Mouse (Mus musculus) c-Kit-positive CD71-positive TER-119-negative erythroid progenitor cells, embryonic 14.5 days (primary cell): ENCODE measurements around the gene Ppm1l.

Experiments used
- DNase-seq: peaks from one replicate; pipeline ENCODE4 v3.0.0-alpha.2; 2013; ENCODE audit warnings: low read depth

The Ppm1l gene

DNA sequence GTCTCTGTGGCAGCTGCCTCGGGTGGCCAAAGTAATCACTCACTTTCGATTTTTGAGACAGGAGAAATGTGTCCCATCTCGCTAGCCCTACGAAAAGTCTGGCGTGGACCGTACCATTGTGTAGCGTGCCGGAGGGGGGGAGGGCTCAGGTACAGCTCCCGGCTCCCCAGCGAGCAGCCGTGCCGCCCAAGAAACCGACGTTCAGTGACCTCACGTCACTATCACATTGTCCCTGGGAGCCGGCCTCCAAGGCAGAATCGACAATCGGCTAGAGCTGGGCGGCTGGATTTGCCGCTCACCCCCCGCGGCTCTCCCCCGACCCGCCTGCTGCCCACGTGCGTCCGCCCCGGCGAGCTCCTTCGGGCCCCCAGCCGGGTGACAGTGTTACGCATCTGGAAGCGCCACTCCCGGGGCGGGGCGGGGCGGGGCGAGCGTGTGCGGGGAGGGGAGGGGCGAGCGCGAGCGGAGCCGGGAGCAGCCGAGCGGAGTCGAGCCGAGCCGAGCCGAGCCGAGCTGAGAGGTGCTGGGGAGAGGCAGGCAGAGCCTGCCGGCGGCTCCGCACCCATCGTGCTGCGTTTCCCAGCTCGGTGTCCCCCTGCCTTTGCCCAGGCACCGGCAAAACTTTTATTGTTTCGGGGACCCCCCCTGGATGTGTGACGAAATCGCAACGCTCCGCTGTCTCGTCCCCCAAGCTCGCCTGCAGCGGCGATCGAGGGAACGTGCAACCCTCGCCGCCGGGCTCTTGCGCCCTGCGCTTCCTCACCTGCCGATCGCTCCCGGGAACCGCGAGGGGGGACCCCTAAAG is at the start of gene Ppm1l:
Gene Ppm1l, plus strand, starts transcription at position 471 of the 805 bp plus-strand sequence.
- DNase-seq = peak; percentile 90

DNA sequence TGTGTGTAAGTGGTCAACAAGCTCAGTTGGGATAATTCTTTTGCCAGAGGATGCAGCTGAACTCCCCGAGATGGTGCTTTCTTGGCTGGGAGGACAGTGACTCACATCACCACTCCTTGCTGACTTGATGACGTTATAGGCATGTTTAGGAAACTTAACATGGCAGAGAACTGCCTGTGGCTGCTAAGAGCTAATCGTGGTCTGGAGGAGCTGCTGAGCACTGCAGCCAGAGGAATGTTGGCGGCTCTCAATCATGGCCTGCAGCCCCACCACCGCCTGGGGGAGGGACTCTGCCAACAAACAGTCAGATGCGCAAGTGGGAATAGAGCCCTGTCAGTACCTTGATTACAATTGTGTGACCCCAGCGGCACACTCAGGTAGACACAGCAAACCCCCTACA is 44.8 kb upstream of the Ppm1l start:
- DNase-seq = no peak

DNA sequence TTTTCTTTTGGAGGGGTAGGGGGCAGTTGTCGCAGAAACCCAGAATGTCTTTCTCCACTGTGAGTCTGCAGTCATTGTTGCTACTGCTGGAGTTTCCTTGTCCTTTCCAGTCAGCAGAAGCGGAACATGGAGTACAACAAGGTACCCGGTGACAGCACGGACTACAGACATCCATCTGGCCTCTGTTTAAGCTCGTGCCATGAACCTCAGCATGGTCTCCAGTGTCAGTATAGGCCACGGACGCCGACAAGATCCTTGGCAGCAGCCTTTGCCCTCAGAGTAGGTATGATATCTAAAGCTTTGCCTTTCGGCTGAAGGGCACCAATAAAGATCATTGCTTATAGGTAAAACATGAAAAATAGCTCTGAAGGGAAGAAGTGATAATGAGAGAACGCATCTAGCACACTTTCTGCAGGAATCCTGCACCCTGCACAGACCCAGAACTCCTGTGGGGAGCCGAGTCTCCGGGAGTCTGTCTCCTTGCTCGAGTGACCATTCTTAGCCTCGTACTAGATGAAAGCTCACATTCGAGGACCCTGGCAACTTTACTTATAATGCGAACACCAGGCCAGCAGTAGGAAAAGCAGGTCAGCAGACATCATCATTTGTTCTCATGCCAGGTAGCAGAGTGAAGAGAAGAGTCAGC is 42.5 kb upstream of the Ppm1l start:
- no peak for DNase-seq

DNA sequence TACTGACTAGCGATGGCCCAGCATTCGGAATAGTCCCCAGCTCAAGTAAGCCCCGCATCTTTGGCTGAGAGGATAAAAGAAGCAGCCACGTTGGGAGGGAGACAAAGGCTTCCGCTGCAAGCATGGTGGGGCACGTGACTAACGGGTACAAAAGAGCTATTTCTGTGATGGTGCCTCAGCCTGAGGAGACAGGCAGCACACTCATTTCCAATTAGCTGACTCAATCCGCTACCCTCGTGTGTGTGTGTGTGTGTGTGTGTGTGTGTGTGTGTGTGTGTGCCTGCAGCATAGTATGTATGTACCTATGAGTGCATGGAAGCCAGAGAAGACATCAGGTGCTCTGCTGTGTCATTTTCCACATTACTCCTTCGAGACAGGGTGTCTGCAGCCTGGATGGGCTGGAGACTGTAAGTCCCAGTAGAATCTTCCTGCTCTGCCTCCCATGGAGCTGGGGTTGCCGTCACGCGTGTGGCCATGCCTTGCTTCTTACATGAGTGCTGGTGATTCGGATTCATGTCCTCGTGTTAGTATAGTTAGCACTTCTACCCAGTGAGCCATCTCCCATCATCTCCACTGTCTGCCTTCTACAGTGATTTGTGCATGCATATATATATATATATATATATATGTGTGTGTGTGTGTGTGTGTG is 41.9 kb upstream of the Ppm1l start:
- DNase-seq = no peak

DNA sequence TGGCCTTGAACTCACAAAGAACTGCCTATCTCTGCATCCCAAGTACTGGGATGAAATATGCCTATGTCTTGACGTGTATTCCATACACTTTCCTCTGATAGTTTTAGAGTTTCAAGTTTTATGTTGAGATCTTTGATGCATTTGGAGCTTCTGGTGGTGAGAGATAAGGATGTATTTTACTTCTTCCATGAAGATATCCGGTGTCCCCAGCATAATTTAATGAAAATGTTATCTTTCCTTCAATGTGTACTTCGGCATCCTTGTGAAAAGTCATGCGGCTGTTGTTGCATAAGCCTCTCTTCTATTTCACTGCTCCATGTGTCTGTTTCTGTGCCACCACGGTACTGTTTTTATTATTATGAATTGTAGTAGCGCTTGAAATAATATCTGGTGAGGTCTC is 38.0 kb upstream of the Ppm1l start:
- no peak for DNase-seq

DNA sequence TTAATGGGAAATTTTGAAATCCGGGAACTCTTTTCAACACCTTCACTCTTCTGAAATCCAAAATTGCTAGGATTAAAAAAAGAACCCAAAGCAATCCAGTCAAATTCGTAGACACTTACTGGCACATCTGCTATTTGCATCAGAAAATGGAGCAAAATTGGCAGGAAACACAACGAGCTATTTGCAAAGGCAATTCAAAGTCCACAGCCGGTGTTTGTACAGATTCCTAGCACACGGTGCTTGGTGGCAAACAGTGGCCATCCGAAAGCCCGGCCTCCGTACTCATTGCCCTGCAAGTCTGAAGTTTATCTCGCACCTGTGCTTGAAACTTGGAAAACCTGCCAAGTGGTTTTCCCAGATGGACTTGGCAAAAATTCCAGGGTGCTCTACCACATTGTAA is 34.3 kb upstream of the Ppm1l start:
- DNase-seq = no peak

DNA sequence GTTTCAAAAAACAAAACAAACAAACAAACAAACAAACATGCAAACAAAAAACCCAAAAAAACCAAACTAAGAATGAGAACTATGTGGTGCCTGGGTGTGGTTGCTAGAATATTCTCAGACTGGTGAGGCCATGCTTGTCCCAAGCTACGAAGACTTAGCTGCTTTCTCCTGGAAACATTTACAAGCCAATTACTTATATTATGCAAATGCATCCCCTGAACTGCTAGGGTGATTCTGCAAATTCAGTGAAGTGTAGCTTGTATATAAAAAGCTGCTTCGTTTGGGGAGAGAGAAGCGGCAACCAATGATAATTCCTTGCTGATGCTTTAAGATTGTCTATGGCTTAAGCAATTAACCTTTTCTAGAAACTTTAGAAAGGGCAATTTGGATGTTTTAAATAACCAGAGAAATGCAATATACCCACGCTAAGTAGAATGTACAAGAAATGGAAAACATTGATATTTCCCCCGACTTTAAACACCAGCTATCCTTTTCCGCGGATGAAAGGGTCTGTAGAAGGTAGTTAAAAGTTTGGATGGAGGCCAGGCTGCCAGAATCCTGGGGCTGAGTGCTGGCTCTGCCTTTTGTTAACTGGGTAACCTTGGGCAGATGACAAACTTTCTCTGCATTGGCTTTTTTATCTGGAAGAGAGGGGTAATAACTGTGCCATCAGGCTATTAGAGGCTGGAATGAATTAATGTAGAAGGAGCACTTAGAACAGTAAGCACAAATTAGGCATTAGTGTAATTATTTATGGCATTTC is 33.4 kb upstream of the Ppm1l start:
- no peak for DNase-seq

DNA sequence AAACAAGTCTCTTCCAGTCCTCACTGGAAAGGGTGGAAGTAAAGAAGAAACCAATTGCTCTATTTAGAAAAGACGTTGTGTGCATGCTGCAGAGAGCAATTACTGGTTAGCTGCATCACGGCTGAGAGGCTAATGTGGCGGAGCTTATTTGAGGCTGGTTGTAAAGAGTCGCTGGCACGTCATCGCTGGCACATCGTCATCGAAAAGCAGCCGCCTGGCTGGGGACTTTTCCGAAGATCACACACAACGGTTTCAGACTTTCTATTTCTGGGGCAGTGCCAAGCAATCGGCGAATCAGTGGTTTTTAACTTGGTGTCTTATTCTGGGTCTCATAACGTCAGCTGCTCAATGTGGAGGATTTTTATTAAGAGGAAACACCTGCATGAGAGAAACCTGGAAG is 26.8 kb upstream of the Ppm1l start:
- DNase-seq = no peak

DNA sequence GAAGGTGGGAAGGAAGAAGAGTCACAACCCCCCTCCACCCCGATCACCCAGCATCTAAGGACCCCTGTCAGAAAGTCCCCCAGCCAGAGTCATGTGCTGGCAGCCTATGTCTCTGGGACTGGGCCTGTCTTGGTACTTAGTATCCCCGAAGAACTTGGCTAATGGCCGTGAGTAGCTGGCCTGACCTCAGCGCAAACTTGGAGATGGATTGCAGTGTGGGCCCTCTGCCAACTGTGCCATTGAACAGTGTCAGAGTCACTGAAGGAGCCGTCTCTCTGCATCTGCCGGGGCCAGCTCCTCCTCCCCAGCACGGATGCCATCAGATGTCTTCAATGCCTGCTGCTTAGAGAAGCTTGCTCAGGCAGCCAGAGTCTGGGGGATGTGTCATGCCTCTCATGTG is 26.4 kb upstream of the Ppm1l start:
- DNase-seq = no peak

DNA sequence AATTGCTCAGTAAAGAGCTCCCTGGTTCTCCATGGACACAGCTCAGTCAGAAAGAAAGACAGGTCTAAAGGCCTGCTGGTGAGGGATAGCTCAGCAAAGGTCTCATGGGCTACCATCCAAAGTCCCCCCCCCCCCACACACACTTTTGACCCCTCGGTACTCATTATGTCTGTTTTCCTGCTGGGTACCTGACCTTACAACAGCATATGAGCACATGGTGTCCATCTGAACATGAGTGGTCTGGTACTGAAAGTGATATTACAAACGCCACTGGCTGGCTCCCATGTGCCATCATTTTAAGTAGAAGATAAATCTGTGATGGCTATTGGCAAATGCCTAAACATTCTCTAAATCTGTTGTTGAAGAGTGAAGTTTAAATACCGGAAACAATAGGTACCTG is 25.8 kb upstream of the Ppm1l start:
- DNase-seq = no peak

DNA sequence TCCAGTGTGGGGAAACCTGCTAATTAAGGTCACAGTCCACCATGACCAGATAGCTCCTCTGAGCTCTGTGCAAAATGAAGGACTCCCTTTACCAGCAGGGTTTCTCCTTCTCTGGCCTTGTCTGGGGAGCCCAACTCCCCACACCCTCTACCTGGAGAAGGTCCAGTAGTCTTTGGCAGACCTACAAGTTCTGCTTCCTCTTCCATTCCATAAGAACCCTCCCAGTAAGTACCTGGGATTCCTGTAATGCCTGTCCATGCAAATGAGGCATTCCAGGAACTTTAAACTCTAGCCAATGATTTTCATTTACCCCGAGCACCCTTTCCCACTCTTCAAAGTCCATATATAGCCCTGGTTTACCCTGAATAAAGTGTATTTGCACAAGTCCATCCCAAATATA is 24.0 kb upstream of the Ppm1l start:
- DNase-seq = no peak

DNA sequence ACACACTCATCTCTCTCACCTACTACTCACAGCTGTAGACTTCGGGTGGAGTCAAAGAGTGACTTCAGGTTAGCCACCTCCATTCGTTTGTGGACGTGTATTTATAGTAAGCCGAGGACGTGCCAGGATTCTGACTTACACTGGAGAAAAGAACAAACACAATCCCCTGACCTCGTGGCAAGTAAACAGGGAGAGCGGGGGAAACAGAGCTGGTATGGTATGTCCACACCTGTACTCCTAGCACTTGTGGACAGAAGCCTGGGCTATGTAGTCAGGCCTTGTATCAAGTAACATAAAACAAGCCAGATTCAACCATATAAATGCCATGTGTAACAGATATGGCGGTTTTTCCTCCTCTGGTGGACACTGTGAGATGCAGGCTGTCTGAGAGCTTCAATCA is 20.4 kb upstream of the Ppm1l start:
- no peak for DNase-seq

DNA sequence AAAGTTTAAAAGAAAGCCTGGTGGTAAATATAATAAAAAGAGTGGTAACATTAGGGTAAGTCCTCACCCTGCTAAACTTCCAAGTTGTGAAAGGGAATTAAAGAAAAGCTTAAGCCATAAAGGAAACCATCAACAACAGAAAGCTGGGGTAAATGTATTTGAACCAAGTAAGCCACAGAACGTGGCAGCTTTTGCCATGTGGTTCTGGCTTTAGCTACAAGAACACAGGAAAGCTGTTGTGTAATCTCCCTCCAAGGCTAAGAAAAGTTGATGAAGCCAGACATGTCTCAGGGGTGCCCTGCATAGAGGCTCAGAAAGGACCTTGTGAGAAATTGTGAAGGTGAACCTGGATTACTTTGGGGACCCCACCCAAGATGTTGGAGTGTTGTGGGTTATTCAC is 16.5 kb upstream of the Ppm1l start:
- DNase-seq = no peak

DNA sequence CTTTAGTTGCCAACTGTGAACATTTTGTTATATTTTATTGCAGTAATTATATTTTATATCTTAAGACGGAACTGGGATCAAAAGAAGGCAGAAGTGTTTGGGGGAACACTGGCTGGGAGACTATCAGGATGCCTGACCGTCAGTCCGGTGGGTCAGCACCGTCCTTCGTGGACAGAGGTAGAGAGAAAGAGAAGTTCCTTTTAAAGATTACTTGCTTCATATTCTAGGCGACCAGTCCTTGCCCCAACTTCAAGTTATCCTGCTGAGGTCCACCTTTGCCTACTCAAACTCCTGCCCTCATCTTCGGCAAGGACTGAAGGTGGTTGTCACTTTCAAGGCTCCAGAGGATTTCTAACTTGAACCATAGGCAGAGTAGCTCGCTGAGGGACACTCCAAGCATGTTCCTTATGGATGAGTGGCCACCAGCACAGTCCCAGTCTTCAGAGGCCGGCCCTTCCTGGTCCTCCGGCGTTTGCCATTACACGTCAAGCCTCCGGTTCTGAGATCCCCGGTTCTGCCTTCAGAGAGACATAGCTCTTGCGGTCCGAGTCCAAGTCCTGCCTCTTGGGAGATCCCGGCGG is 761 bp upstream of the Ppm1l start:
- no peak for DNase-seq

DNA sequence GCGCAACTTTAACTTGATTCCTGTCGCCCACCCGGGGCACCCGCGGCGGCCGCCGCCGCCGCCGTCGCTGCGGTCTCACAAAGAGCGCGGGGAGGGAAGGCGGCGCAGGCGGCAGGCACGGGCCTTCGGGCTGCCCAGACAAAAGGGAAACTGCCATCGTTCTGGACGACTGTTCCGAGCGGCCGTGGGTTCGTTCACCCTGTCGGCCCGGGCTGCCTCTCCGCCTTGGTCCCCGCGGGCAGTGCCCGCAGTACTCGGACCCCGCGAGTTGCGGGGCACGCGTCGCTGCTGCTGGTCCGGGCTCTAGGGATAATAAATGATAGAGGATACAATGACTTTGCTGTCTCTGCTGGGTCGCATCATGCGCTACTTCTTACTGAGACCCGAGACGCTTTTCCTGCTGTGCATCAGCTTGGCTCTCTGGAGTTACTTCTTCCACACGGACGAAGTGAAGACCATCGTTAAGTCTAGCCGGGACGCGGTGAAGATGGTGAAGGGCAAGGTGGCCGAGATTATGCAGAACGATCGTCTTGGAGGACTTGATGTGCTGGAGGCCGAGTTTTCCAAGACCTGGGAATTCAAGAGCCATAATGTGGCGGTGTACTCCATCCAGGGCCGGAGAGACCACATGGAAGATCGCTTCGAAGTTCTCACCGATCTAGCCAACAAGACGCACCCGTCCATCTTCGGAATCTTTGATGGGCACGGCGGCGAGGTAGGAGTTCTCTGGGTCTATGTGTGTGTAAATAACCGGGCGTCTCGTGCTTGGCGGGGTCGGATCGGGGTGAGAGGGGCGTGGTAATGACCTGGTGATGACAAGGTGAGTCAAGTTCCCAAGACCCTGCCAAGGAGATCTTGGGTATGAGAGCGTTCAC is 827 bp downstream of the Ppm1l start:
- peak; percentile 33 for DNase-seq

DNA sequence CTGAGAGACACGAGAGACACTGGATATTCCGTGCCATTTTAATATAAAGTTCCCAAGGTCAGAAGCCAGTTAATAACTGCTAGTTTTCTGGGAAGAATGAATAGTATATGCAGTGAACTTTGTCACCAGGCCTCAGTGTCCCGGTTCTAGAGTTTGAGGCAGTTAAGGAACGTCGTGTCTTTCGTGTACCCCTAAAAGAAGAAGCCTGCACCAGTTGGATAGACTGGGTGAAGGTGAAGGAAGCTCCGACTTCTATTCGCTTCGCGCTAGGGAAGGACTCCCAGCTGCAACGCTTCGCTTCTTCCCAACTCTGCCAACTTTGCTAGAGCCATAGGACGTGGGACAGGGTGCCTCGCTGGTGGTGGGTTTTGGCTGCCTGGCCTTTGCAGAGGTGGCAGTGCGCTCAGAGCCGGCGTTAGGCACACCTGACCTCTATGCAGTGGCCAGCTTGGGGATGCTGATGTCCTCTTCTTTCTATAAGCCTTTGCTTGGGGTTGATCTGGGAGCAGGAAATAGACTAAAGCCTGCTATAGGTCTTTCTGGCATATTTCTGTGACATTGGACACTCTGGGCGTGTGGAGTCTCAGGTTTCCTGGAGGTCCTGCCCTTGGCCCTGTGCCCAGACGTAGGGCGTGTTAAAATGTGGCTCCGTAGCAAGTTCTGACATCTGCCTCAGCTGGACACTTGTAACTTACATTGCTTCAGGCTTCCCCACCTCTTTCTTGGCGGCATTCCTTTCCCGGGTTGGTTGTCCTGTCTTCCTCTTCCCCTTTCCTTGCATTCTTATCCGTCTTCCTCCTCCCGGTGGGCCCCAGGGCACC is 1.7 kb downstream of the Ppm1l start:
- peak; percentile 66 for DNase-seq

DNA sequence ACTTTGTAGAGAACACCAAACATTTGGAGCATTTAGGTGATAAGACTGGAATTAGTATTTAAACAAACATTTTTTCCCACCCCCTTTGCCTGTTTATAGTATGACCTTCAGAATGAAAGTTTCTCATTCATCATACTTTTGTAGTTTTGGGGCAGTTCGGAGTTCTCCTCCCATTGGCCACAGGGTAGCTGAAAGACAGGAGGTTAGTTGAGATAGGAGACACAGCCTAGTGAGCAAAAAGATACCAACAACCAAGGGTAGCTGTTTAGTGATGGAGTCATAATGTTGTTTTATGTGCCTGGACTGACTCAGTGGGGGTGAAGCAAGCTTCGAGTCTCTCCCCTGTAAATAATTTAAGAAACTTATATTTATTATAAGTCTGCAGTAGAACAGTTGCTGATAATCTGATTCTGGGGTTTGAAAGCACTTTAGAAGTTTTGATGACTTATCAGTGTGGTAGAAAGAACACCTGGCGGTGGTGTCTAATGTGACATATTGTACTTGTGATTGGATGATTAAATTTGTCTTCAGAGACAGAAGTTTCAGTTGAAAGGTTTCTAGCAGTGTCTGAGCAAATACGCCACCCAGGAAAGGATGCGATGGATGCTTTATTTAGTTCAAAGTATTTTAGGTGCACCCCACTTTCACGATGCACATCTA is 2.5 kb downstream of the Ppm1l start:
- DNase-seq = peak; percentile 64

DNA sequence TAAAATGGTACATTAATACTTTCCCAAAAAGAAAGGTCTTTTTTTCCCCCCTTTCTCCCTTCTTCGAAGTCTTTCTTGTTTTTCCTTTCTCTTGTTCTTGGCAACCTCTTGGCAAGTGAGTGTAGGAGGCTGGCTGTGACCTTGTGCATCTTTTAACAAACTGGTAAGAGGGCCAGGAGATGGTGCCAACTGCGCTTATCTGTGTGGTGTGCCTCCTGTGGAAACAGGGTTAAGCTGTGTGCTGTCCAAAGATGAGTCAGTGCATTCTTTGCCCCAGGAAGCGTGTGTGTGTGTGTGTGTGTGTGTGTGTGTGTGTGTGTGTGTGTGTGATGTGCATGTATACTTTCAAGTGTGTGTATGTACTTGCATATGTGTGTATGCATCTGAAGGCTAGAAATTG is 7.3 kb downstream of the Ppm1l start:
- no peak for DNase-seq

DNA sequence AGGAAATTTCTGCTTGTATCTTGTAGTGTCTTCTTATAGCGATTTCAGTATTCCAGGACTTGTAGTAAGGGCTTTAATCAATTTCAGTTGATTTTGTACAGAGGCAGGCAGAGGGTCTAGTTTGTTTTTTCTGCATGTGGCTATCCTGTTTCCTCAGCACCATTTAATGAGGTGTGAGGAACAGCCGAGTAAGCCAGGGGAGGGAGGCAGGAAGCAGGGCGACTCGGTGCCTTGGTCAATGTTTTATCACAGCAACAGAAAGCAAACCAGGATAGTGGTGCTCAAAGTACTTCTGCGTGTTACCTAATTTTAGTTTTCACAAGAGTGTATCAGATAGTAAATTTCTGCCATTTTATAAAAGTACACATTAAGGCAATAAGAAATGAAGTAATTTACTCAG is 13.2 kb downstream of the Ppm1l start:
- no peak for DNase-seq

DNA sequence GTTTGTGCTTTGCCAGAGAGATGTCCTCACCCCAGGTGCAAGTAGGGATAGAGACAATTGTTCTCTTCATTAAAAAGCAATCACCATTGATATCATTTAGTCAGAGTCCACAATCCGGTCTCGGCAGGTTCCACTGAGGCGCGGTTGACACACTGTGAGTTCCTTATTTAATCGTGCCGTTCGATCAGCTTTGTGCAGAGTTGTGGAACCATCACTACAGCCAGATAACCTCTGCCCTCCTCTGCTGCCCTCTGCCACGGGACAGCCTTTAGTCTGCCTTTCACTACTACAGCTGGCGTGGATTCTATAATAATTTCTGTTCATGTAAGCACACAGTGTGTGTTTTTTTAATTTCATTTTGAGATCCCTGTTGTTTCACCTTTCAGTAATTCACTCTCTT is 17.2 kb downstream of the Ppm1l start:
- no peak for DNase-seq
